Mouse (Mus musculus) right cerebral cortex, postnatal 4 days (tissue): Measurements from ENCODE around the gene Ppfibp1.
"Not testable (repeated sequence)": the region's sequence is repeated elsewhere in the genome, so short reads cannot be mapped to it uniquely, and the experiment has no call there.

Experiments
- DNase-seq: peaks from one replicate; pipeline ENCODE4 v3.0.0-alpha.2; 2022

The Ppfibp1 gene

DNA sequence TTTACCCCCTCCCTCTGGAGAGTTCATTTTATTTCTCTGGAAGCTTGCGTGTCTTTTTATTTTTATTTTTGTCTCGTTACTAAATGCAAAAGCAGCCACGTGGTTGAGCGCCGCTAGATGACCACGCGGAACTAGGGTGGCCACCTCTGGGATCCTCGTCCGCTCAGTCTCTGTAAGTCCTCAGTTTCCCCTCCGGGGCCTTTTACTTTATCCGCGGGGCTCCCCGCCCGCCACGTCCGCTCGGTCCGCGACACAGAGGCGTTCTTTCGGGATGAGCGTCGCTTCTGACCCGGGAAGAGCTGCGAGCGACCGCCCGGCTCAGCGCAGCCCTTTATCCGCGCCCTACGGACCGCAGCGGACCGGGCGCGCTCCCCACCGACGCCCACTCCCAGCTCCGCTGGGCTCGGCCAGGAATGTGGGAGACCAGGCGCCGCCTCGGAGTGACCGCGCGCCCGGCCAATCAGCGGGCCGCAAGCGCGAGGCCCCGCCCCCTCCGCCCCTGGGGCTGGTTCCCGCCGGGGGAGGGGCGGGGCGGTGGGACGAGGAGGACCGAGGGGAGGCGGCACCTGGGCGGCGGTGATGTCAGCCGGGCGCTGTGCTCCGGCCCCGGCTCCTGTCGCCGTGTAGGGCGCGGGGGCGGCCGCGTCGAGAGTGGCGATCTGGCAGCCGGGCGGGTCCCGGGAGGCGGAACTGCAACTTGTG is at the start of gene Ppfibp1:
TSS of gene Ppfibp1 (plus strand) at position 530 of the 702 bp plus-strand sequence.
- peak; percentile 95 for DNase-seq

DNA sequence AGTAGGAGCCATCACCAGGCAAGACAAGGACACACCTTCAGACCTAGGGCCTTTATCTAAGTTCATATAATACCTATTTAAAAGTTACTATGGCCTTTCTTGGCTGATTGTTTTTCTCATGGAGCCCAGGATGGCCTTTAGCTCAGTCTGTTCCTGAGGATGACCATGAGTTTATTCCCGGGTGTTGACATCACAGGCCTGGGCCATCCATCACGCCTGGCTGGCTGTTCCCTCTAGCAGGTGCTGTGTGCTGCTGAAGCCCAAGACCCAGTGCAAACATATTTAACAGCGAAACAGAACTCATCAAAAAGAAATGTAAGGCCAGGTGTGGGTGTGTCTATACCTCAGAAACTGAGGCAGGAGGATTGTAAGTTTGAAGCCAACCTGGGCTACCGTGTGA is 49.4 kb upstream of the Ppfibp1 start:
- DNase-seq: no peak

DNA sequence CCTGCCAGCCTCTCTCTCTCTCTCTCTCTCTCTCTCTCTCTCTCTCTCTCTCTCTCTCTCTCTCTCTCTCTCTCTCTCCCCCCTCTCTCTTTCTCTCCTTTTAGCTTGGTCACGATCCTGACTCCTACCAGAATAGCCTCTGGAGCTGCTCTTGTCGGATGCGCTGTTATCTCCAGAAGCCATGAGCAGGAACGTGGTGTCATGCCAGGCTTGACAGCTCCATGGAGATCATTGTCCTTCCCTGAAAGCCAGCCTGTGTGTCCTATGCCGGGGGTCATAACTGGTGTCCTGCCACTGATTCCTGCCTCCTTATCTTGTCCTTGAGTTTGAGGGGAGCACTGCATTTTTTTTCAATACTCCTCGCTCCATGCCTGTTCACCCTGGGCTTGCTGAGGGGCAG is 43.4 kb upstream of the Ppfibp1 start:
- DNase-seq: no peak

DNA sequence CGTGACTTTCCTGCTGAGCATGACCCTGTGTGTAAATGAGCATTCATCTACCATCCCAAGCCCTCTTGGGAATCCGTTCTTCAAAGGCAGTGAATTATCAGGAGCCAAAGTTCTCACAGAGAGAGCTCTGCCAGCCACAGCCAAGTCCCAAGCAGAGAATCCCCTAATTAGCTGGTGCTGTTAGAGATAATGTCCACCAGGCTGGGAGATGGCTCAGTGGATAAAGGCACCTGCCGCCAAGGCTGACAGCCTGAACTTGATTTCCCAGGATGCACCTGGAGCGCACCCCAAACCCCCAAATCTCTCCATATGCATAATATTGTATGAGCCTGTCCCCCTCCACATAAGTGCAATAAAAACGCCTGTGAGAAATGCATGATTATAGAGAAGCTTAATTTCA is 42.9 kb upstream of the Ppfibp1 start:
- no peak for DNase-seq

DNA sequence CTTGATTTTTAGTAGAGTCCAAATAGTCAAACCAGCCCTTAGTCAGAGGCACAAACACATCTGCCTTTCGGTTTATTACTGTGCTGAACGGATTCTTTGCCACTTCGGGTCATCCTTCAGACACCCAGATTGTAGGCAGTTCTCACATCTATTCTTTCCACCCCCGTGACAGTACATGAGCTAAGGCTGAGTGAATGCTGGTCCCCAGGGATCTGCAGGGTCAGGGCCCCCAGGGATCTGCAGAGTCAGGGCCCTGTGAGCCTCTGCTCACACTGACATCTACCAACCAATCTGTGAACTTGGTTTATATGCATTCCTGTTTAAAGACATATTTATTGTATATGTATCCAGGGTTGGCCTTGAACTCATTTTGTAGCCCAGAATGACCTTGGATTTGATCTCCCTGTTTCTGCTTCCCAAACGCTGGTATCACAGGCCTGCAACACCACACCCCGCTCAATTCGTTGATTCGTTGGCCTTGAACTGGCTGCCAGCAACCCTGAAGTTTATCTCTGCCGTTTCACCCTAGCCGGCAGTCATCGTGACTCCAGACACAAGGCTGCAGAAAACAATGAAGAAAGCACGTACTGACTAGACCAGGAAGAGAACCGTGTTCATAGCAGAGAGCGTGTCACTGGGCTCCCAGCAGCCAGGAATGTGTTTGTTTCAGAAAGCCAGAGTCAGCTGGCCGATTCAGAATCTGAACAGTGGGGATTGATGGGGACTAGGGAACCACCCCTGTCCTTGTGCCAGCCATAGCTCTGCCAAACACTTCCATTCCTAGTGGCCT is 42.1 kb upstream of the Ppfibp1 start:
- DNase-seq: no peak

DNA sequence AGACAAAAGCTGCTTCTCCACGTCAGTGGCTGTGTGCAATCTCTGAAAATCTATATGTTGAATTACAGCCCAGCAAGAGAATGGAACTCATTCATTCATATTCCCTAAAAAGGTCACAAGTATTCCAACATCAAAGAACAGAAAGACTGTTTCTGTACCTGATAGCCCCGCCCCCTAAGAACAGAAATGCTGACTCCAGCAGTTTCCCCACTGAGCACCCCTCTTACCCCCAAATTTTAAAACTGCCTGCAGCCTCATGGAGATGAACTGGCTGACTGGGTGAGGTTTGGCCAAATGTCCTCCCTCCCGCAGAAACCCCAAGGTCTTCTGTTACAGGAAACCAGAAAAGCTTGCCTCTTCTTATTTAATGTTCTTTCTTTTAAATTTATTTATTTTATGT is 40.9 kb upstream of the Ppfibp1 start:
- DNase-seq: no peak

DNA sequence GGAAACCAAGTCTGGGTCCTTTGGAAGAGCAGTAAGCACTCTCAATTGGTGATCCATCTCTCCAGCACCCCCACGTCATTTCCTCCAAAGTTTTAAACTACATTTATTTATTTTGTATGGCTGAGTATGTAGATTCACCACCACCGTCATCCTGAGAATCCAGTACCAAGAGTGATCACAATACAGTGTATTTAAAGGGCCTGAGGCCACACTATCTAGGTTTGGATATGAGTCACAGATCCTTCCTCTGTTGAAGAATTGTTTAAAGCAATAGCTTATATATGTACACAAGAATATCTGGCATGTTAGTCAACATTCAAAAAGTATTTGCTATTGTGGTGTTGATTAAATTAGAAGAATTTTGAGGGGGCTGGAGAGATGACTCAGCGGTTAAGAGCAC is 40.0 kb upstream of the Ppfibp1 start:
- no peak for DNase-seq

DNA sequence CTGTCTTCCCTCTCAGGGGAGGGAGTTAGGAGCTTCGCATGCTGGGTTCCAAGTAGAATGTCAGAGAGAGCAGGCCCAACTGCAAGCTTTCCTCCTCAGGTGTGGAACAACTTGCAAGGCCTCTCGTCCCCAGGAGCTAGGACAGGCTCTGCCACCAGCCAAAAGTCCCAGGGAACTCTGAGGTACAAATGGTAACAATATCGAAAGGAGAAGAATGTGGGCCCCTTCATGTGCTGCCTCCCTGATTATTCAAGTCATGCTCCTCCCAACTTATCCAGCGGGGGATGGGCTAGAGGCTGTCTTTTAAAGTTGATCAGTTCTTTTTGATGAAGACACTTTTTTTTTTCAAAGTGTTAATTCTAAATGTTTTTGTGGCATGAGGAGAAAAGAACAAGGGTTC is 38.2 kb upstream of the Ppfibp1 start, which contains the start of gene Smco2:
TSS of gene Smco2 (plus strand) at position 55 of the 400 bp plus-strand sequence.
- no peak for DNase-seq

DNA sequence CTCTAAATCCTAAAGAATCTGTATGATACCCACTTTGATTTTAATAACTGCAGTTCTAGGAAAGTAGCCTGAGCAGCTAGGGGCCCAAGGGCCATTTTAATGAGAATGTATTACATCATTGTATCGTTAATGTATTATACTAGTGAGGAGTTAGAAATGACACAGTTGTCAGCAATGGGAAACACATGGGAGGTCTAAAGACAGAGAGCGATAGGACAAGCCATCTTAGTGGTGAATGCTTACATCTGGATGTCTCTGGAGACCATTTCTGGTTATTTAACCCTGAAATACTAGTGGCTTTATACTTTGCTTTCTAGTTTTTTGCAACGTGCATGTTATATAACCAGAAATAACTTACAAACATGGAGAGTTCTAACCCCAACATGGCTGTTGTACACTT is 36.4 kb upstream of the Ppfibp1 start:
- no peak for DNase-seq

DNA sequence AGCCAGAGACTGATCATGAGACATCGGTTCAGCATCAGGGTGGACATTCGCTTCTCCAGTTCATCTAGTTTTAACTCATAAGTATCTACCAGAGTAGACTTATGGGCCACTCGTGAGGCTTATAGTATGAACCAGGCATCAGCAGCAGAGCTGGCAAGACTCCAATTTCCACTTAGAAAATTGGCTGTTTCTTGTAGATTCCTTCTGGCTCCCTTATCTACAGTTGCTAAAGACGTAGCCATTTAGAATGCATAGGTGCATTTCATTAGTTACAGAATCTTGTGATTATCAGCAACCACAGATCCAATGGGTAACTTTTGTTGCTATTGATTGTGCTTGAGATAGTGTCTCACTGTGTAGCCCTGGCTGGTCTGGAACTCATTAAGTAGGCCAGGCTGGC is 35.5 kb upstream of the Ppfibp1 start:
- no peak for DNase-seq

DNA sequence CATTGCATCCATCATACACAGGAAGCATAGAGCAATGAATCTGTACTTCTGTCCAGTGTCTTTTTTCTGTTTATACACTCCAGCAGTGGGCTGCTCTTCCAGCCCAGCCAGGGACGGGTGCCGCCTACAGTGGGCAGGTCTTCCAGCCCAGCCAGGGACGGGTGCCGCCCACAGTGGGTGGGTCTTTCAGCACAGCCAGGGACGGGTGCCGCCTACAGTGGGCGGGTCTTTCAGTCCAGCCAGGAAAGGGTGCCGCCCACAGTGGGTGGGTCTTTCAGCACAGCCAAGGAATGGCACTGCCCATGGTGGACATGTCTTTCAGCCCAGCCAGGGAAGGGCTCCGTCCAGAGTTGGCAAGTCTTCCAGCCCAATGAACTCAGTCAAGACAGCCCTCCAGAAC is 33.1 kb upstream of the Ppfibp1 start:
- no peak for DNase-seq

DNA sequence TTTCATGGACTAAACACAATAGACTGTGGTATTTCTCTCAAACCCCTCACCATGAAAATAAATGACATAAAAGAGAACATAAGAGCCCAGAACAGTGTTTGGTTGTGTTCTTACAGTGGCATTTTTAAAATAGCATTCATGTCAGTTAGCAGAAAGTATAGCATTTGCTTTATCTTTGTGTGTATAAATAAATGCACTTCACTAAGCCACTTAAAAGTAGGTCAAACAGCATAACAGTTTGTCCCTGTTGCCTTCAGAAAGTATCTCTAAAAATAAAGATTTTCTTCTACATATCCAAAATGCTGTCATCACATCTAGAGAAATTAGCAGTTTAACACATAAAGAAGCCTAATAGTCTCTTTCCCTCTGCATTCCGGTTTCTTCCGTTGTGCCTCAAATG is 30.9 kb upstream of the Ppfibp1 start:
- no peak for DNase-seq

DNA sequence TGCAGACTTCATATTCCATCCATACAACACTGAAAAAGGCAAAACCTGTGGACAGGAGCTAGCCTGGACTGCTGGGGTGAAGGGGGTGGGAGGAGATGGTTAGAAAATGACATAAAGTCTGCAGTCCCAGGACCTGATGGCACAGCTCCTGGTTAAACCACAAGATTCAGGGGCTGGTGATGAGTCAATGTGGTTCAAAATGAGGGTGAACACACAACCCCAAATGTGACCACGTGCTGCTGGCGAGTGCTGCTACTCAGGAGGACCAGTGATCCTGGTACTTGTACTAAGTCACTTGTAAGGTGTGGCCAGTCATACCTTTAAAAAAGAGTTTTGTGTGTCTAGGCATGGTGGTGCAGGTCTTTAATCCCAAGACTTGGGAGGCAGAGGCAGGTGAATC is 25.1 kb upstream of the Ppfibp1 start:
- no peak for DNase-seq

DNA sequence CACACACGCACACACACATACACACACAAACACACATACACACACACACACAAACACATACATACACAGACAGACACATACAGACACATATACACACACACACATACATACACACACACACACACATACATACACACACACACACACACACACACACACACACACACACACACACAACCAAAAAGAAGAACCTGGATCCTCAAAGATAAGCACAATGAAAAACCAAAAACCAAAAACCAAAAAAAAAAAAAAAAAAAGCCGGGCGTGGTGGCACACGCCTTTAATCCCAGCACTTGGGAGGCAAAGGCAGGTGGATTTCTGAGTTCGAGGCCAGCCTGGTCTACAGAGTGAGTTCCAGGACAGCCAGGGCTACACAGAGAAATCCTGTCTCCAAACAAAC is 23.9 kb upstream of the Ppfibp1 start:
- DNase-seq: not testable (repeated sequence)

DNA sequence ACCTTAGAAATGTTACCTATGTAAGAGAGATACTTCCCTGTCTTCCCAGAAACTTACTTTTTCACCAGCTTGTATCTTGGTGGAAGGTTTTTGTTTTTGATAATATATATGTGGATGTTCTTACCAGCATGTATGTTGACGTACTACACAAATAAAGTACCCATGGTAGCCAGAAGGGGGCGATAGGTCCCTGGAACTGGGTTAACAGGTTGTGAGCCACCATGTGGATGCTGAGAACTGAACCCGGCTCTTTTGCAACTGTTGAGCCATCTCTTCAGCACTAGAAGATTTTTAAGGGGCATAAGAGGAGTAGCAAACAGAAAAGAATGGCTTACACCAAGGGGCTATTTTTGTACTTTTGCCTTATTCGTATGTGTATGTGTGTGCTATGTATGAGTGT is 22.6 kb upstream of the Ppfibp1 start:
- DNase-seq: no peak

DNA sequence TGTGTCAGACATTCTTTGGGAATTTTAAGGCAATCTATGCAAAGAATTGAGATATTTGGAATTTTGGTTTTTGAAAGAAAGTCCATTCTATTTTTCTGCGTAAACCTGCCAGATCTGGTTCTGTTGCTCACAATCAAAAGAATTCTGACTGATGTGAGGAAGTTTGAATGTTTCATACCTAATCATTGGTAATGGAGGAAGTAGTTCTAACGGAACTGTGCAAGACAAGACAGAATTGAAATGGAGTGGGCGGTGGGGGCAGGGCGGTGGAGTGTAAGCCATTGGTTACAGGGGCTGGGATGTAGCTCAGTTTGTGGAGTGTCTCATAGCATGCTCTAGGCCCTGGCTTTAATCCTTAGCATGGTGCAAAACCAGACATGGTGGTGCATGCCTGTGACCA is 16.3 kb upstream of the Ppfibp1 start:
- no peak for DNase-seq

DNA sequence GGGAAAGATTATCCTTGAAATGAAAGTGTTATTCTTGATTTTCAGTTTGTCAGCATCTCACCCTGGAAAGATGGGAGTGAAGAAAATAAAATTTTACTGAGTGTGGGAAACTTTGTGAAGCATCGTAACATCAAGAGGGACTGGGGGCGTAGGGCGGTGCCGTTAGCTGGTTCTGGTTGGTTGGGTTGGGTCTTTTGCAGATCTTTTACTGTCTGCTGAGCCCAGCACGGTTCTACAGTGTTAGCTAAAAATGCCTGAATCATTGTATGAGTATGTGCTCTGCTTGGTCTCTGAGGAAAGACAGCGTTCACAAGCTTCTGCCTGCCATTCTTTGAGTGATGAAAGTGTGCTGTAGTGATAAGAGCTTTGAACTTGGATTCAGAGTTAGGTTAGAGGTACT is 13.9 kb upstream of the Ppfibp1 start:
- no peak for DNase-seq

DNA sequence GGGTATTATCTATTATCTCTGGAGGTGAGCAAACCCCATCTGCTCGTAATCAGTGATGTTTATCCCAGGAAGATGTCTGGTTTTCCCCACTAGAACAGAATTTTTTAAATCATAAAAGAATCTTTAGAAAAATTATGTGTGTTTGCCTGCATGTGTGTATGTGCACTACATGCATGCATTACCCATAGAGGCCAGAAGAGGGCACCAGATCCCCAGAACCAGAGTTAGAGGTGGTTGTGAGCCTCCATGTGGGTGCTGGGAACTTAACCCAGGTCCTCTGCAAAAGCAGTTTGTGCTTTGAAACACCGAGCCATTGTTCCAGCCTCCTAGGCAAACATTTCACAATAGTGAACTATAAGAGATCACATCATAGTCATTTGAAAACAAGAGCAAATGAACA is 11.5 kb upstream of the Ppfibp1 start:
- DNase-seq: no peak

DNA sequence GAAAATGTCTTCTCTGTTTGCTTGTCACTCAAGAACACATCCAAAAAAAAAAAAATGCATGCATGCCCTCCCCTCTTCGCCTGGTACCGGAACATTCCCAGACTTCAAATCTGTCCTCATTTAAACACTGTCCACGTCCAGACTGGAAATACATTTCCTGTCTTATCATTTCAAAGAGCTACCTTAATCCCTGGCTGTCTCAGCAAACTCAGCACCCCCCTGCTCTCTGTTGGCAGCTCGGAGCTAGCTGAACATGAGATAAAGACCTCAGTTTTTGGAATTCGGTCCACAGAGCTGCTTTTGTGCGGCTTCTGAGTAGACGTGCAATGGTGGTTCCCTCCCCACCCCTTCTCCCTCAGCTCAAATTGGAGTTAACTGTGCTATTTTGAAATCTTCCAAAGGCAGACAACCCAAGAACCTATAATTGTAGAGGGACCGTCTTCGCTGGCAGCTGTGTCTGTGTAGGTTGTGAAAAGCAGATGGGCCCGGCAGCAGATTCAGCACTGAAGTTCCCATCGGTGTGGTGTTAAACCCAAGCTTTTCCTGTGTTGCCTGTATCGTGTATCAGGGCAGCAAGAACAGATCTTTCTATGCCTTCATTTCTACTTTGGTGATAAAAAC is 10.8 kb upstream of the Ppfibp1 start:
- DNase-seq: peak; percentile 39

DNA sequence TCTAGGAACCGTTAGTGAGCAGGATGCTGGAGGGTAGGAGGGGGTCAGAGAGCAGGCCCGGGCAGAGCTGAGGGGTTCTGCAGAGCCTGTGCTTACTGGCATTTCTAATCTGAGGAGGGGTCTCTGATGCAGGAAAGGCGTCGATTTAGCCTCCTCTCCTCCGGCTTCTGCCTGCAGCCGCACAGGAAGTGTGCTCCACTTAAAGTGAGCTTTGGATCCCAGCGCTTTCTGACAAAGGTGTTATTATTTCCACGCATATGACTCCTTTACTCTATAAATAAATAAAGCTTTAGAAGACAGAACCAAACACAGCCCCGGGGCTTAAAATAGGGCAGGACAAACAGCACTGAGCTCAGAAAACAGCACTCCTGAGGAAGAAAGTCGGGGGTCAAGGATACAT is 9.4 kb upstream of the Ppfibp1 start:
- DNase-seq: no peak

DNA sequence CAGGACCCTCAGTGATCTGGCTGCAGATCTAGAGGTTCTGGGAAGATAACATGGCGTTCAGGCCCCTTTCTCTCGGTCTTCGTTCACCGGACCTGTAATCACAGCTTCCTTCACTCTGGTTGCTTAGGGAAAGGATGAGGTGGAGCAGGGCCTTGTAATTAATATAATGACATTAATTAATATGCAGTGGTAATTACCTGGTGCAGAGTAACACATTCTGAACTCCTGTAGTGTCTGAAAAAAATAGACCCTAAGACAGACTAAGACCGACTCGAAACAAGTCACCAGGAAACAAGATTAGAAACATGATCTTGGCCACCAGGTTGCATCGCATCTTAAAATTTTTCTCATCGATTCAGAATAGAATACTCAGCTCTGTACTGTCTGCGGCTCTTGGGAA is 8.4 kb upstream of the Ppfibp1 start:
- no peak for DNase-seq

DNA sequence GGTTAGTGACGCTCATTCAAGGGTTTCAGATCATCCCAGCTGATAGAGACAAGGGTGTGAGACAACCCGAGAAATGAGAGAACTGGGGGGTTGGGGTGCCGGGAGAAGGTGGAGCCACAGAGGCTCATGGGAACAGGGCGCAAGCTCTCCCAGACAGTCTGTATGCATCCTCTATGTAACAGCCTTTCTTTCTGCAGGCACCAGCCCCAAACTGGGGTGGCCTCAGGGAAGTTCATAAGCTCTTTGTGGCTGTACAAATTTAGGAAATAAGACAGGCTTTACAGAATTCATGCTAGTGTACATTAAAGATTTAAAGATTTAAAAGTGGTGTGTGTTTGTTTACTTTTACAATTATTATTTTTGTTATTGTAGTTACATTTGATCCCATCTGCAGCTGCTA is 8.0 kb upstream of the Ppfibp1 start:
- DNase-seq: no peak

DNA sequence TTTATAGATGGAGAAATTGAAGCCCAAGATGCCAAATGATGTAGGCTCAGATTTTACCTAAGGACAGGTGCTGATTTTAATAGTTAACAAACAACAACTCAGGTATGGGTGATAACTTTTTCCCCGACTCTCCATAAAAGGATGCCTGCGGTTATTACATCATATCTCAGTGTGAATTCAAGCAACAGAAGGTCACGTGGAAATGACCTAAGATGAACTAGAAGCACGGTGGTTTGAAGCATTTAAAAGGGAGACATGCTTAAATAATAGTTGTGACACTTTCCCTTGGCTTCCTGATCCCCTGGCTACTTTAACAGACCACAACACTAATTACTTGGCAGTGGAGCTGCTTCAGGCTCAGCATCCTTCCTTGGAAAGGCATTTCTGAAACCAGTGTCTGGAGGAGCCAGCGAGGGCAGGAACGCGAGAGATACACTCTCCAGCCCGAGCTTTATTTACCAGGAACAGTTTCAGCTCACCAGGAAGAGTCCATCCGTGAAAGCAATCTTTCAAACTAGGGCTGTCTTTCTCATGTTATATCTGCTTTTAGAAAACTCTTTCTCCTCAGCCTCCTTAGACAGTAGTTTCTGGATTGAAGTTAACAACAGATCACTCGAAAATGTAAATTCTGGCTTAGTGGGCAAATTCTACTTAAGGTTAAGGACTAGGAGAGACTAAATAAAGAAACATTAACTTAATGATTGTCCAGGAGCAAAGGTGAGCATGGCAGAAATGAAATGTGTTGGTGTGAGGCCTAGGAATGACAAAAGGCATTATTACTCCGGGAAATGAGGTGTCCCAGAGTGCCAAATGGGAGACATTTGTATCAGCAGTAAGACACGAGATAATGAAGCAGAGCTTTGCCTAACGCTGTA is 6.2 kb upstream of the Ppfibp1 start:
- no peak for DNase-seq
